Mouse (Mus musculus): ENCODE results near the gene Pard3b. TPM values are rescaled to one million over a fixed set of nuclear protein-coding genes. Genes with fewer than 3 reads are reported as not detected.

Pard3b gene
- polyA plus RNA-seq, 1 experiment: 0.69 TPM

GRCm38 (mm10) chr1:62664960-62665645 is 1026.5 kb downstream of the Pard3b start:
- Histone ChIP-seq H3K4me3 (ENCODE audit: extremely low read depth, insufficient read depth, insufficient read length) (no peak overlapping the region), H3K36me3 (ENCODE audit: control insufficient read depth, insufficient read depth, low read length) (no peaks in the 10 kb centered on the region), H3K27me3 (ENCODE audit: control insufficient read depth, insufficient read depth, low read length) (no peaks in the 10 kb centered on the region), H3K4me1 (ENCODE audit: control insufficient read depth, insufficient read depth, insufficient read length) (no peaks in the 10 kb centered on the region), H3K27ac (ENCODE audit: insufficient read depth, low read length) (no peak overlapping the region)
- DNase-seq (ENCODE audit: low read depth in 1 of 2, low spot score in 2 of 2): no peak
- WGBS: 67% methylated on average over 8 of the region's 8 CpGs
- no peak for TF ChIP-seq CTCF (IDR thresholded peaks at IDR 0.05; ENCODE audit: extremely low read depth, insufficient read depth, insufficient read length, insufficient replicate concordance)
- no peak for TF ChIP-seq POLR2A (IDR thresholded peaks at IDR 0.05; ENCODE audit: low read depth, low read length)

- TF ChIP-seq POLR2A (IDR thresholded peaks at IDR 0.05; ENCODE audit: low read depth, low read length) (no peak), CTCF (IDR thresholded peaks at IDR 0.05; ENCODE audit: extremely low read depth, insufficient read depth, insufficient read length, insufficient replicate concordance) (no peak)
- Histone ChIP-seq H3K36me3 (ENCODE audit: control insufficient read depth, insufficient read depth, low read length) (no peaks in the 10 kb centered on the region), H3K4me3 (ENCODE audit: extremely low read depth, insufficient read depth, insufficient read length) (no peak overlapping the region), H3K4me1 (ENCODE audit: control insufficient read depth, insufficient read depth, insufficient read length) (no peaks in the 10 kb centered on the region), H3K27me3 (ENCODE audit: control insufficient read depth, insufficient read depth, low read length) (no peaks in the 10 kb centered on the region), H3K27ac (ENCODE audit: insufficient read depth, low read length) (no peak overlapping the region)
- 79% methylated on average over 5 of the region's 5 CpGs for WGBS
- DNase-seq (ENCODE audit: low read depth in 1 of 2, low spot score in 2 of 2): no peak
These were observed 1027.4 kb downstream of the Pard3b start for GRCm38 (mm10) chr1:62665771-62666730.

- WGBS: 80% methylated on average over 5 of the region's 5 CpGs
- Histone ChIP-seq H3K27me3 (ENCODE audit: control insufficient read depth, insufficient read depth, low read length) (no peaks in the 10 kb centered on the region), H3K4me3 (ENCODE audit: extremely low read depth, insufficient read depth, insufficient read length) (no peak overlapping the region), H3K4me1 (ENCODE audit: control insufficient read depth, insufficient read depth, insufficient read length) (no peaks in the 10 kb centered on the region), H3K27ac (ENCODE audit: insufficient read depth, low read length) (no peak overlapping the region), H3K36me3 (ENCODE audit: control insufficient read depth, insufficient read depth, low read length) (no peaks in the 10 kb centered on the region)
- TF ChIP-seq CTCF (IDR thresholded peaks at IDR 0.05; ENCODE audit: extremely low read depth, insufficient read depth, insufficient read length, insufficient replicate concordance): no peak
- no peak for TF ChIP-seq POLR2A (IDR thresholded peaks at IDR 0.05; ENCODE audit: low read depth, low read length)
- DNase-seq (ENCODE audit: low read depth in 1 of 2, low spot score in 2 of 2): no peak
These were observed 1028.2 kb downstream of the Pard3b start for GRCm38 (mm10) chr1:62666780-62667179.

- H3K36me3 ChIP-seq (ENCODE audit: control insufficient read depth, insufficient read depth, low read length): no peaks in the 10 kb centered on the region
- H3K4me3 ChIP-seq (ENCODE audit: extremely low read depth, insufficient read depth, insufficient read length): no peak overlapping the region
- no peaks in the 10 kb centered on the region for H3K27me3 ChIP-seq (ENCODE audit: control insufficient read depth, insufficient read depth, low read length)
- DNase-seq (ENCODE audit: low read depth in 1 of 2, low spot score in 2 of 2): no peak
- H3K27ac ChIP-seq (ENCODE audit: insufficient read depth, low read length): no peak overlapping the region
- 19% methylated on average over 4 of the region's 4 CpGs for WGBS
- TF ChIP-seq POLR2A (IDR thresholded peaks at IDR 0.05; ENCODE audit: low read depth, low read length) (no peak), CTCF (IDR thresholded peaks at IDR 0.05; ENCODE audit: extremely low read depth, insufficient read depth, insufficient read length, insufficient replicate concordance) (no peak)
- no peaks in the 10 kb centered on the region for H3K4me1 ChIP-seq (ENCODE audit: control insufficient read depth, insufficient read depth, insufficient read length)
These were observed 1040.2 kb downstream of the Pard3b start for GRCm38 (mm10) chr1:62678611-62679344.

- DNase-seq (ENCODE audit: low read depth in 1 of 2, low spot score in 2 of 2): no peak
- Histone ChIP-seq H3K4me1 (ENCODE audit: control insufficient read depth, insufficient read depth, insufficient read length) (no peaks in the 10 kb centered on the region), H3K36me3 (ENCODE audit: control insufficient read depth, insufficient read depth, low read length) (no peaks in the 10 kb centered on the region), H3K27me3 (ENCODE audit: control insufficient read depth, insufficient read depth, low read length) (no peaks in the 10 kb centered on the region), H3K27ac (ENCODE audit: insufficient read depth, low read length) (no peak overlapping the region), H3K4me3 (ENCODE audit: extremely low read depth, insufficient read depth, insufficient read length) (no peak overlapping the region)
- WGBS: 48% methylated on average over 2 of the region's 2 CpGs
- TF ChIP-seq CTCF (IDR thresholded peaks at IDR 0.05; ENCODE audit: extremely low read depth, insufficient read depth, insufficient read length, insufficient replicate concordance): no peak
- no peak for TF ChIP-seq POLR2A (IDR thresholded peaks at IDR 0.05; ENCODE audit: low read depth, low read length)
These were observed 1040.8 kb downstream of the Pard3b start for GRCm38 (mm10) chr1:62679466-62679865.

GRCm38 (mm10) chr1:62682456-62683385 is 1044.1 kb downstream of the Pard3b start:
- H3K4me1 ChIP-seq (ENCODE audit: control insufficient read depth, insufficient read depth, insufficient read length): no peaks in the 10 kb centered on the region
- no peak for DNase-seq (ENCODE audit: low read depth in 1 of 2, low spot score in 2 of 2)
- no peak overlapping the region for H3K4me3 ChIP-seq (ENCODE audit: extremely low read depth, insufficient read depth, insufficient read length)
- WGBS: 84% methylated on average over 21 of the region's 21 CpGs
- TF ChIP-seq POLR2A (IDR thresholded peaks at IDR 0.05; ENCODE audit: low read depth, low read length) (no peak), CTCF (IDR thresholded peaks at IDR 0.05; ENCODE audit: extremely low read depth, insufficient read depth, insufficient read length, insufficient replicate concordance) (no peak)
- no peaks in the 10 kb centered on the region for H3K27me3 ChIP-seq (ENCODE audit: control insufficient read depth, insufficient read depth, low read length)
- H3K36me3 ChIP-seq (ENCODE audit: control insufficient read depth, insufficient read depth, low read length): no peaks in the 10 kb centered on the region
- no peak overlapping the region for H3K27ac ChIP-seq (ENCODE audit: insufficient read depth, low read length)

All from spleen, adult 2 months (tissue).